Mouse (Mus musculus) left cerebral cortex, postnatal 10 days (tissue): ENCODE results near the gene 4933402J07Rik. TPM values are rescaled to one million over a fixed set of nuclear protein-coding genes. Genes with fewer than 3 reads are reported as not detected.
A peak's percentile ranks its signal among the peaks of the same experiment; 100 is the strongest.

Source experiments
- DNase-seq, 2 experiments: peaks; one replicate each; pipeline ENCODE4 v3.0.0; 2021 to 2022; ENCODE audit warnings: low spot score in 2 of 2, mixed read lengths in 1 of 2; ENCODE audit errors: extremely low spot score in 1 of 2
- intact Hi-C: fragments of 180-260 bp; cut with DNase I; formaldehyde crosslinking; loops from one replicate; pipeline ENCODE4 v1.15.1; 2025
- total RNA-seq, 2 experiments: library from RNA; stranded (reverse); gene quantifications; 2 replicates each; pipeline ENCODE4 v1.2.3; 2021

Gene 4933402J07Rik
- not detected for total RNA-seq

DNA sequence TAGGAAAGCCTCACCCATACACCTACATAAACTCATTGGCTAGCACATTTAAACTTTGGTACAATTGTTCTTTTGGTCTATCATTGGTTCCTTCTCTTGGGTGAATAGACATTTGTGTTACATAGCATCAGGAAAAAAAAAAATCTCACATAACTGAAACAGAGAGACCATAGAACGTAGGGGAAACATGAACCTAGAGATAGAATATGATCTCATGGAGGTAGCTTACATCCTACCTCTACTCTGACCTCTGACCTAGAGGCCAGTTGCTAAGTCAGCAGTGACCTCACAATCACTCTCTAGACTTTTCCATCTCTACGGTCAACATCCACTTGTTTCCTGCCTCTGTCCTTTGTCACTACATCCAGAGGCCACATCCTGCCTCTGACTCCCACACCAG lies at the start of gene 4933402J07Rik:
Gene 4933402J07Rik, plus strand, starts transcription at position 301 of the 400 bp plus-strand sequence.
- intact Hi-C loops = no loop called here
- DNase-seq = no peak

DNA sequence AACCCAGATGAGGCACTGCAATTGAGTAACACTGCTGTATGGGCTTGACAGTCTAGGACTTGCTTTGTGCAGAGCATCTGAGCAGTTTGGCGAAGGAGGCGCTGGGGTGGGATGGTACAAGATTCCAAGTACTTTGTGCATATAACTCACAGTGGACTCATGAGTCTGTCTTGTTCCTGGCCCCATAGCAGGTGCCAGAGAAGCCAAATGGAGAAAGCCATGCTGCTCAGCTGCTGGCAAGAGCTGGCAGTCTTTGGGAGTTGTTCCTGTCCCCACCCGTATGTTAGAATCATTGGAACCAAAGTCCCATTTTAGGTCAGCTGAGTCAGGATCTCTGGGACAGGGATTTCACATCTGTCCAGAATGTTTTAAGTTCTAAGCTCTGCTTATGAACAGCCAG lies 46.5 kb upstream of the 4933402J07Rik start:
- intact Hi-C loops = no loop called here
- DNase-seq = no peak

DNA sequence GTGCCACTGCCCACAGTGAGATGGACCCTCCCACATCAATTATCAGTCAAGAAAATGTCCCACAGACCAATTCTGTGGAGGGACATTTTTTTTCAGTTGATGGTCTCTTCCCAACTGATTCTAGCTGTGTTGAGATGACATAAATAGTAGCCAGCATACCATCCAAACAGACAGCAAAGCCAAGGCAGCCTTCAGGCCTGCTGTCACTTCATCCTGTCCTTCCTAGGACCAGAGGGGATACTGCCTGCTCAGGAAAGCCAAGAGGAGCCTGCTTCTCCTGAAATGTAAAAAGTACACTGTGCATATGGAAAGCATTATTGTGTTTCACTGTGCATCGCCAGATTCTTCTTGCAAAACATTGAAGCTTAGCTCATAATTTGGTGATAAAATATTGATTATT lies 38.6 kb upstream of the 4933402J07Rik start:
- no peak for DNase-seq
- intact Hi-C loops = no loop called here

DNA sequence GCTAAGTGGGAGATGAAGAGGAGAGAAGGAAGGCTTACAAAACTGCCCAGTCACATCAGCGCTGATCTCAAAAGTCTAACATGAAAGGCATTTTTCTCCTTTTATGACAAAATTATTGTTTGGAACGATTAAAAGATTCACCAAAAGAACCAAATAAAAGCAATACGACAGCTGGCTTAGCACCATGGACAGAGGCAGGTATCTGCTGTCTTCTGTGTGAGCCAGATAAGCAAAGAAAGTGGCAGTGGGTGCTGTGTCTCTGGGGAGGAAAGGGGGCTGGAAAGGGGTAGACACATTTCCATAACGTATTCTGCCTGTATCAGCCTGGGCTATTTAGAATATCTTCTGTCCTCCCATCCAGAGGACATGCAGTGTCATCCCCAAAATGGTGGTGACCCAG lies 32.5 kb upstream of the 4933402J07Rik start:
- no peak for DNase-seq
- intact Hi-C loops = loop anchor here (10.0 kb wide), 2 partner anchors 56 to 426 kb away; partner anchors contain the start of gene Cbln1

DNA sequence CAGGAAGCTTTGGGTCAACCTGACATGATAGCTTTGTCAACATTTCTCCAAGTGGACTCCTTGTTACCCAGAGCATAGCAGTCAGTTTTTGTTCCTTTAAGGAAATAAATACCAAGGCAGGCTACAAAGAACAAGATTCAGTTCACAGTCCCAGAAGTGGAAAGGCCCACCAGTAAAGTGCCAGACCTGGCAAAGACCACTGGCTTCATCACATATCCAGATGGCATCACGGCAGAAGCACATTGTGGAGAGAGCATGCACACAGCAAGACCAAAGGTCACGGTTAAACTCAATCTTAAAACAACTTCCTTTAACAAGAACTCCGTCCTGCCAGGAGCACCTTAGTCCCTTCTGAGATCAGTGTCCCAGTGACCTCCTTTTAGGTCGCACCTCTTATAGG lies 30.2 kb upstream of the 4933402J07Rik start:
- DNase-seq = no peak

DNA sequence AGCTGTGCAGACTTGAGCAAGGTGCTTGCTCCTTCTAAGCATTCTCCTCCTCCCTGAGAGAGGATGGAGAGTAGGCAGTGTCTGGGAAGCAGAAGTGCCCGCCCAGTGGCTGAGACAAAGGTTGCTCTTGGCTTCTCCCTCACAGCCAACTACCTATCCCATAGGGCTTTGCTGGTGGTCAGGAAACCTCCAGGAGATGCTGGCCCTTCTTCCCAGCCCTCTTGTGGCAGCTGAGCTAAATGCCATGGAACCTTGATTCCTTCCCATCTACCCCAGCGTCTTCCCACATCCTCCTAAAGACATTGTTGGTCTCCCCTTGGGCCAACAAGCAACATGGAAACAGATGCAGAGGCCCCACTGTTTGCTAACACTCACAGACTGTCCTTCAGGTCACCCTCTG lies 28.8 kb upstream of the 4933402J07Rik start:
- intact Hi-C loops = loop anchor here (10.0 kb wide), 2 partner anchors 60 to 430 kb away; partner anchors contain the start of gene Cbln1
- DNase-seq = no peak

More for the DNA sequence above, 30.2 kb upstream of the 4933402J07Rik start:
- intact Hi-C loops = loop anchor here (10.0 kb wide), 2 partner anchors 59 to 429 kb away; partner anchors contain the start of gene Cbln1

DNA sequence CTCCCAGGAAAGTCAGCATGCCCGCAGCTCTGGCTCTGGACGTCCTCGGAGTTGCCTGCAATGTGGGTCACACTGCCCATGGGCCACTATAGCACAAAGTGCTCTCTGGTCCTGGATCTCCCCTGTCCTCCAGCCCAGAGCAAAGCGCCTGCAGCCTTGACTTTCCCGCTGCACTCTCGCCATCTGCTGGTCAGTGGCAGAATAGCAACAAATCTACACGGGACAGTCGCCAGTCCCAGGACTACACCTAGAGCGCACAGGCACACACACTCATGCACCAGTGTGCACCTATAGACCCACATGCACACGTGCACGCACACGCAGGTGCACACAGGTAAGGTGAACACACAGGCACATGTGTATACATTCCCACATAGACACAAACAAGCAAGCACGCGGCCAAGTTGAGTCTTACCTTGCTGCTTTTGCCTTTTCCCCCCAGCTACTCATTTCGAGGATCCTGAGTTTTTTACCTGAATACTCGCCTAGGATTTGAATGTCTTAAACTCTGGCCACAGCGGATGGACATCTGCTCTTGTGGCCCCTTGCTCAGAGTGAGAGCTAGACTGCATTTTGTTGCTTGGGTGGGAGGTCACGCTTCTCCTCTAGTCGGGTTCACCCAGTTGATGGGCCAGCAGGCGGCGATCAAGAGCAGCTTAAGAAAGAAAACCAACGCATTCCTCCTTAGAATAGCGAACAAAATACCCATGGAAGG lies 26.9 kb upstream of the 4933402J07Rik start:
- DNase-seq = peak; percentile 38 to 73
- intact Hi-C loops = loop anchor here (1.0 to 10.0 kb wide), 3 partner anchors 62 to 602 kb away; partner anchors contain the start of gene Cbln1

DNA sequence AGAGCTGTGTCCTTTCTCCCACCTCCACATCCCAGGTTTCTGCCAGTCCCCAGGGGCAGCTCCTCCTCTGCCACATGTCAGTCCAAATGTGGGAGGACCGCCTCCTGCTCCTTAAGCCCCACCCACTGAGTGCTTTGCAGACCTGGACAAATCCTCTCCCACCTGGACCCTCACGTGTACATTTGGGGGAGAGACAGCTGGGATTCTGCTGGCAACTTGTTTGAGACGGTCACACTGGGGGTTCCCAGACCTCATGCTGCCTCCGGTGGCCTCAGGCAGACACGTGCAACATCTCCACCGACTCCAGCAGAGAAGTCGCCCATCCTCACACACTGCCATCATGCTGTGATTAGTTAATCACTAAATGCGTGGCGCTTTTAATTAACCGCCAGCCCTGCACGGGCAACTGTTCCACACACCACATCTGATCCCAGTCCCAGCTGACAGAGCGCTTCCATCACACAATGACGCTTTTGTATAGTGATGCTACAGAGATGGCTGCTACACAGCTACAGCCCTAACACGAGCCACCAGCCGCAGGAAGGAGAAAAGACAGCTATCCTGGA lies 23.7 kb upstream of the 4933402J07Rik start:
- peak; percentile 9 to 35 for DNase-seq
- intact Hi-C loops = loop anchor here (10.0 kb wide), 2 partner anchors 65 to 435 kb away; partner anchors contain the start of gene Cbln1

DNA sequence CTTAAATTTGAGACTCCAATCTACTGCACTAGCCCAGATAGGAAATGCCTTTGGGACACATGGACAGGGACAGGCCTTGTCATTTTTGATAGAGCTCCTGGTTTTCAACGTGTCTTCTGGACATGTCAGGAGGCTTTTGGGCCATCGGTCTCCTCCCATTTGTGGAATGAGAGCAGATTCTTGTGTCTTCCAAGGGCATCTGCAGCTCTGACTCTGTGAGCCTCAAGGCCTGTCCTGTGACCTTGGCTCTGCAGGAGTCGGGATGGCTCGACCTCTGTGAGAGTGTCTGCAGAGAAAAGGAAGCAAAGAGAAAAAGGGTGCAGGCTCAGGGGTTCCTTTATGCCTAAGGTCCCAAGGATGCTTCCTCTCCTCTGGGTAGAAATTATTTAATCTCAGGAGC lies 13.8 kb upstream of the 4933402J07Rik start:
- intact Hi-C loops = no loop called here
- no peak for DNase-seq

DNA sequence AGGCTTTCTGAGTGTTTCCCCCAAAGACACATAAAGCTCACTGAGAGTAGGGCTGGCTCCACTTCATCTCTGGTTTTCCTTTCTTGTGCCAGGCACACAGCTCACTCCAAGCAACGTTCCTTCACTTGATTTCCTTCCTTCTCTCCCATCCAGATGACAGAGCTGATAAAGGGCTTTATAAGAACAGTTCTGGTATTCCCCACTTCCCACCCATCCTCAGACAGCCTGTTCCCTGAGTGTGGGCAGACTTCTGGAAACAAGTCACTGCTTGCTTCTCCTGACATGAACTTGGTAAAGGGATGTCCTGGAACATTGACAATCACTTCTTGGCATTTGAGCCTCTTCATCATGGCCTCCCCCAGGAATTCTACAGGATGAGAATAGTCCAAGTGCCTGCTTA lies 10.9 kb upstream of the 4933402J07Rik start:
- DNase-seq = no peak
- intact Hi-C loops = no loop called here

DNA sequence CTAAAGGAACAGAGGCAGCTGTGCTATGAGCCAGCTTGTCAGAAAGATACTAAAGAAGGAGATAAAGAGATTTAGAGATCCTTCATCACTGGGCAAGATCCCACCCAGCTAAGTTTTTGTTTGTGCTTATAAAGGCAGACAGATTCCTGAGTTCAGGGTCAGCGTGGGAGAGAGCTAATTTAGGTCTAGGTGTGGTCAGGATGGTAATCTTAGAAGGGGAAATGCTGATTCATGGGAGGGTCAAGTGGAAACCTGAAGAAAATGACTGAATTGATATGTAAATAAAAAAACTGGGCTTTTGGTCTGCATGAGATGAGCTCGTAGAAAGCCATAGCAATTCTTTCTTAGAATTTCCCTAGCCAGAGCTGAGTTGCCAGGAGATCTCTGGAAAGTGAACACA lies 2.9 kb upstream of the 4933402J07Rik start:
- DNase-seq = no peak
- intact Hi-C loops = no loop called here

DNA sequence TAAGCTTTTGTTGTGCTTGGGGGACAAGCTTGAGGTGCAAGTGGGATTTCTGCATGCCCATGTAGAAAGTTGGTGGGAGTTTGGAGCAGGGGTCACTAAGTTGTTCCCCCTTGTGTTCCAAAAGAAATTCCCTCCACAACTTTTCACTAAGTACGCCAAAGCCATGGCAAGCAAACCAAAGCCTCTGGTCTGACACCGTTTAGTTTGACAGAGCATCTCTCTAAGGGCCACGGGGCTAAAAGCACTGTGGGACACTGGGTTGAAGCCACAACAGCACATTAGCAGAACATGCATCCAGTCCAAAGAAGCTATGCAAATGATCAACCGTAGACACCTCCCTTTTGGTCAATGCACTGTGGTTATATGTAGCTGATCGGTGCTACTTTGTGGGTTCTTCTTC lies 5.5 kb downstream of the 4933402J07Rik start:
- intact Hi-C loops = no loop called here
- DNase-seq = no peak

DNA sequence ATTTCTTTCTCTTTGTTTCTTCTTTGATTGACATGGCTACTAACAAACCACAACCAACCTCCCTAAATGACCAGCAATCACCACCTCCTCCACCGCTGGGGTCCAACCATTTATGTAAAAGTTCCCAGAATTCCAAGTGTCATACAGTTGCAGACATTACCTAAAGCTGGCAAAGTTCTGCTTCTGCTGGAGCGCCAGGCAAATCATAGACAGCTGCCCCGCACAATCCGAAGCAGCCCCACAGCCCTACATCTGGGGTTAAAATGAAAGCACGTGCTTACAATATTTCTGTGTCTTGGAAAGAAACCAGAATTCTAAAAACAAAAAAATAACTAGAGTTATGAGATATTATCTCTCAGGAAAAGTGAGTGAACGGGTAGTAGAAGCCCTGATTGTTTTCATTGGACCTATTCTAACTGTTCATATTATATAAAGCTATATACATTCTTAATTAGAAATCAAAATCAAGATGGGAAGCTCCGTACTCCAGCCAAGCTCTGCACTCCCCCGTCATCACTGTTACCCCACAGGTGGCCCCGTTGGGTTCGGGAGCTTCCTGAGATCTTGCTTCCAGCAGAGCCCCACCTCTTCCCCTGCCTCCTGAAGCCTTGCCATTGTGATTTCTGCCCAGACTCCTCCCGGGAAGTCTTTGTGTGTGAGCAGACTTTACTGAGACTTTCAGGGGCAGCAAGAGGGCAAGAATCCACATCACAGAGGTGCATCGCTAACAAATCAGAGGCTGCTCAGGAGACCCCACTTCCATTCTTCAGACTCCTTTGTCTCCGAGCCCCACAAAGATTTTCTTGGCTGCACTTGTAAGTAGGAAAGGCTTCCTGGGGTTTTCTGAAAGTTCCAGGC lies 6.3 kb downstream of the 4933402J07Rik start:
- peak in 1 of 2 experiments; percentile 53 for DNase-seq
- intact Hi-C loops = no loop called here

DNA sequence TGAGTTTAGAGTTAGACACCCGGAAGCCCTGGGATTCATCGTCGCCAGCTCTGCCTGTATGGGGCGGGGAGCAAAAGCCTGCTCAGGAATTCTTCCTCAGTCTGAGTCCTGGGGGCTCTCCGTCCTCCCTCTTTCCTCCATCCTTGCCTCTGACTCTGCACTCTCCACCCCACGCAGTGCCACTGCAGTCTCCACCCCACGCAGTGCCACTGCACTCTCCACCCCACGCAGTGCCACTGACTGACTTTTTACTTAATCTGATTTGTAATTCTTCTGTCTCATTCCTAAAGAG lies 6.9 kb downstream of the 4933402J07Rik start:
- intact Hi-C loops = no loop called here
- DNase-seq = no peak

DNA sequence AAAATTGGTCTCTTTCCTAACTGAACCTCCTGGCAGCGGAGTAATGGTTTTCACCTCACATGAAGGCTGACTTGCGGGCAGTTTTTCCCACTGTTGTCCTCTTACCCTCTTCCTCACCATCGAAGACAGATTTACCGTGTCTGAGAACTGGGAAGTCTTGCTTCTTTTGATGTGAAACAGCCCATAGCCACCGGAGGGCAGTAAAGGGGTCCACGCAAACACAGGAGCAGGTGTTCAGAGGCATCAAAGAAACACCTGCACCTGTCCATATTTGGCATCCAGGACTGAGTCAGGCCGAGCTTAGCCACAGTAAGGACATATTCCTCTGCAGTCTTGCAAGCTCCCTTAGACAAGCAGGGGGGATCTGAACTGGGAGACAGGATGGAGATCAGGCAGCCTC lies 7.2 kb downstream of the 4933402J07Rik start:
- DNase-seq = no peak
- intact Hi-C loops = no loop called here

DNA sequence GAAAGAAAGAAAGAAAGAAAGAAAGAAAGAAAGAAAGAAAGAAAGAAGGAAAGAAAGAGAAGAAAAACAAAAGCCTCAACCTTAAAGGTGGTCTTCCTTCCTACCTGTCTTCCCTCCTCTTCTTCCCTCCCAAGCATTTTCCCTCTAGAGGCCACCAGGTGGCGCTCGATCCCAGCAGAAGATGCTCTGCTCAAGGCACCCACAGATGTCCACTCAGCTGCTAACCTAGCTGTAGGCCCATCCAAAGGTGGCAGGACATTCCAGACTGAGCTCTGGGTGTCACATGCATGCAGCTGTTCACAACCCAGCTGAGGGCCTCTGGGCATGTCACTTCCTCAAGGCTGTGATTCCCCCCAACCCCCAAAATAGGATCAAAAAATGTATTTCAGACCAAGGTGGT lies 30.6 kb downstream of the 4933402J07Rik start:
- peak; percentile 54 to 58 for DNase-seq
- intact Hi-C loops = loop anchor here (5.0 kb wide), 1 partner anchor 428 kb away; no protein-coding TSS in a partner anchor

DNA sequence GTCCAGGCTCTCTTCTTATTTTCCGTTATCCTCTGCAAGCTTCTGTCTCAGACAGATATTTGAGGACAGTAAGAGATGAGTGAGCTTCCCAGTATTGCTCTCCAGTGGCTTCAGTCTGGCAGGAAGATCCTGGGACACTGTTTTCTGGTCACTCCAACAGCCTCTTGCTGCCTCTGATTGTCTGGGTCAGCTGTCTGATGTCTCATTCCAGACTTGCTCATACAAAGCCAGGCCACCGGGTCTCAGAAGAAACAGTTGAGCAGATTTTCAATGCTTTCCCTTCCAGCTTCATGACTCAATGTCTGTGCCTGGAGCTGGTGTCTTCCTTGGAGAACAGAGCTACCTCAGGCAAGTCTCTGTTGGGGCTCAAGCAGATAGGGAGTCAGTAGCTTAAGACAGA lies 39.1 kb downstream of the 4933402J07Rik start:
- intact Hi-C loops = no loop called here
- no peak for DNase-seq

DNA sequence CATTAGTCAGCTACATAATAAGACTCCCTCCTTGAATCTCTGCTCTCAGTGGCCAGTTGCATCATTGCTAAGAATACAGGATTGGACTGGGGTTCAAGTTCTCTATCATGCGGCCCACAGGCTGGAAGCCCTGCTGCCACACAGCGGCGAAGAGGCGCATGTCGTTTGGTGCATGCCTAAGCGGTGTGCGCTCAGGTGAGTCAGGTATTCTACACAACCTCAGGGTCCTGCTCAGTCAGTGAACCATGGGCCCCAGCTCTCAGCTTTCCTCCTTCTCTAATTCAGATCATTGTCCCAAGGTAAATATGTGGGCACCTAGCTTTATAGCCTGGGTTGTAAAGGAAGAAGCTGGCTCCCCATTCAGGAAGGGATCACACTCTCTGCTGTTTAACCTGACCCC lies 45.5 kb downstream of the 4933402J07Rik start:
- DNase-seq = no peak
- intact Hi-C loops = no loop called here

DNA sequence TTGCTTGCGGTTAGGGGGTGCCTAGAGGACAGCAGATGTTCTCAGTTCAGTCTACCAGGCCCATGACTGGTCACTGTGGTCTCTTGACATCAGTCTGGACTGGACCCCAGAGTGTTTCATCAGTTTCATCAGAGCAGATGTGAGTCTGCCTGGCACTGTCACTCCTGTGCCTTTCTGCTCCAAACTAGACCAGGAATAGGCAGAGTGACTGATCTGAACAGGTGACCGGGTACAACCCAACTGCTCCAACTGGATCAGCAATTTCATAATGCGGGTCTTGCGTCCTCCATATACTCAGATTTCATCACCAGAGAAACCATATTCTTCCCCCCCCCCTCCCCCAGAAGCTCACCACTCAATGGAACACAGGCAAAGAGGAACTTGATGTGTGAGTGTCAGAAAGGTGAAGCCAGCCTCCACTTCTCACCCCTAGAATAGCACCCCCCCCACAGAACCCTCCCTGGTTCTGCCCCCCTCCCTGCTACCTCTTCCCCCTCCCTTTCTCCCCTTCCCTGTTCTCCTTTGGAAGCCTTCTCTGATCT lies 46.1 kb downstream of the 4933402J07Rik start:
- DNase-seq = no peak
- intact Hi-C loops = no loop called here
